Mouse (Mus musculus) olfactory bulb, adult 2 months (tissue): ENCODE measurements around the gene 4930503B20Rik.

Source experiments
- CTCF ChIP-seq: fragments of 200-500 bp; IDR thresholded peaks from 2 replicates; pipeline ENCODE4 v1.5.1; 2012; ENCODE audit warnings: low read depth, mild to moderate bottlenecking, low read length, moderate library complexity; ENCODE audit not compliant: insufficient read depth
- POLR2A ChIP-seq: fragments of 200-500 bp; IDR thresholded peaks from 2 replicates; pipeline ENCODE4 v1.6.1; 2012; ENCODE audit warnings: mild to moderate bottlenecking, low read depth, low read length, moderate library complexity; ENCODE audit not compliant: insufficient read depth

GRCm38 (mm10) chr3:146681696-146682095 lies 30.6 kb upstream of the 4930503B20Rik start:
- TF ChIP-seq CTCF, result no peak
- TF ChIP-seq POLR2A, result no peak
